Comparison of ENCODE assay signal across 21 mouse cellular contexts in the genomic region with DNA sequence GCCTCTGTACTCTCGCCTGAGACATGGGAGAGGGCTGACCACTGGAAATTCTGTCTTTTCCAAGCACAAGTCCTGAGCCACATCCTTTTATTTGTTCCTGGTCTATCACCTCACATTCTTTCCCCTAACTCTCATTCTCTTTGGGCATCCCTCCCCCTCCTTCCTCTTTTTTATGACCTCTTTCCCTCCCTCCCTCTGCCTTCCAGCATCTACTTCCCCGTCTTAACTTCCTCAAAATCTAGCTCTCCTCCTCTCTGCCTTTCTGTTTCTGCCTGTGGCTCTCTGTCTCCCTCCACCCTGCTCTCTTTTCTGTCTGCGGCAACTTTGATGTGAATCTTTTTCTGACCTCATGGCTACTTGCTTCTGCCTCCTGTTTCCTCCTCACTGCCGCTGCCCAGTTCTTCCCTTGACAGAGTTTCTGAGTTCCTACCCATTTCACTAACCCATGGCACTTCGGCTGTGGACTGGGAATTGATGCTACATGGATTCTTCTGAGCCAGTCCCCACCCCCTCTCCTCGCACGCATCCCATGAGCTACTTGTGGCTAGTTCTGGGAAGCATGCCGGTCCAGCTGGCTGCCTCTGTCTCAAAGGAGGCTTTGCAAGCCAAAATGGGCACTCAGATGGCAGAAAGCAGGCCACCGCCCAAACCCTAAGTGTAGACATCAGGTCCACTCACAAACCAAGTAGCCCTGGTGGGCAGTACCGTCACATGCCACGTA. TPM values are rescaled to one million over a fixed set of nuclear protein-coding genes. Genes with fewer than 3 reads are reported as not detected.
DNase-seq lines count a peak whose midpoint lies in the region; ATAC-seq and TF ChIP-seq lines count a peak whose summit lies in the region.
"Had no signal": no experiment of that assay in that cellular context is flagged by ENCODE, and none has a peak within 500 bp of the region (broad histone marks: within the 10 kb centered on the region; RNA-seq: fewer than 3 reads in every experiment).

No protein-coding gene starts in this region.

- WGBS in hindbrain, postnatal 0 days, result 69% methylated on average over 11 of the region's 11 CpGs
- WGBS in hindbrain, embryonic 11.5 days, result 81% methylated on average over 11 of the region's 11 CpGs
- WGBS in limb, embryonic 10.5 days, result 83% methylated on average over 11 of the region's 11 CpGs

- no peaks in the 10 kb centered on the region for H3K36me3 ChIP-seq in hindbrain, postnatal 0 days (ENCODE audit: insufficient read depth, low read length)
- H3K36me3 ChIP-seq in hindbrain, embryonic 11.5 days (ENCODE audit: control insufficient read depth, insufficient read depth, low read length), result no peaks in the 10 kb centered on the region
- no peaks in the 10 kb centered on the region for H3K36me3 ChIP-seq in MEL (ENCODE audit: control insufficient read depth in 1 of 2, insufficient read depth in 2 of 2, low read length in 2 of 2)
- H3K36me3 ChIP-seq in limb, embryonic 10.5 days, result no peaks in the 10 kb centered on the region
- H3K36me3 ChIP-seq: embryonic facial prominence, embryonic 10.5 days; kidney, embryonic 15.5 days; neural tube, embryonic 13.5 days had no signal

- H3K9ac ChIP-seq in hindbrain, postnatal 0 days (replicated peaks; ENCODE audit: low read length), result no peak overlapping the region
- H3K9ac ChIP-seq in hindbrain, embryonic 11.5 days (ENCODE audit: low read depth, low read length), result no peak overlapping the region
- H3K9ac ChIP-seq in MEL (ENCODE audit: control insufficient read depth, low read depth, low read length, poor library complexity, severe bottlenecking), result no peak overlapping the region
- H3K9ac ChIP-seq: kidney, embryonic 15.5 days; neural tube, embryonic 13.5 days had no signal

- DNase-seq in hindbrain, postnatal 0 days (ENCODE audit: low spot score), result peak; percentile 64
- DNase-seq in hindbrain, embryonic 11.5 days (ENCODE audit: low spot score), result no peak
- peak; percentile 71 for DNase-seq in MEL (ENCODE audit: low read depth, low spot score)
- DNase-seq in limb, embryonic 10.5 days (ENCODE audit: low spot score), result no peak
- DNase-seq in frontal cortex, adult 2 months (ENCODE audit: extremely low spot score in 1 of 2, low spot score in 1 of 2), result no peak
- no peak for DNase-seq in heart, adult 8-10 months (ENCODE audit: low spot score)
- no peak for DNase-seq in layer of hippocampus, postnatal 14 days (ENCODE audit: low spot score in 2 of 2)
- DNase-seq: cerebellum, adult 9-11 months; right cerebral cortex, postnatal 4 days; thymus, adult 2 months had no signal

- H3K27ac ChIP-seq in hindbrain, postnatal 0 days, result no peak overlapping the region
- H3K27ac ChIP-seq in hindbrain, embryonic 11.5 days (ENCODE audit: low read depth, low read length), result no peak overlapping the region
- H3K27ac ChIP-seq in MEL (ENCODE audit: control insufficient read depth, low read depth, low read length), result no peak overlapping the region
- H3K27ac ChIP-seq in bone marrow macrophage, adult 2 months (ENCODE audit: insufficient read depth, low read depth, low read length), result peak overlapping the region; percentile 74
- 0 out of 2 replicates have a peak overlapping the region, but pooled peaks have one; percentile 28 for H3K27ac ChIP-seq in limb, embryonic 10.5 days
- H3K27ac ChIP-seq: embryonic facial prominence, embryonic 10.5 days; kidney, embryonic 15.5 days; left cerebral cortex, adult 2 months; neural tube, embryonic 13.5 days had no signal

- peak; percentile 33; the same call in 1 of the 2 replicates for ATAC-seq in hindbrain, postnatal 0 days
- ATAC-seq in hindbrain, embryonic 11.5 days (ENCODE audit: low FRiP score), result no peak
- ATAC-seq: midbrain, embryonic 16.5 days had no signal

- TF ChIP-seq CTCF in hindbrain, postnatal 0 days (IDR thresholded peaks at IDR 0.05; ENCODE audit: low read depth), result no peak
- no peak for TF ChIP-seq CTCF in MEL (IDR thresholded peaks at IDR 0.05 in 2 of 3, conservative IDR thresholded peaks at IDR 0.05 in 1 of 3; ENCODE audit: control insufficient read depth in 1 of 3, insufficient read depth in 1 of 3, low read depth in 2 of 3, low read length in 3 of 3, poor library complexity in 1 of 3, severe bottlenecking in 1 of 3)
- no peak for TF ChIP-seq CTCF in bone marrow macrophage, adult 2 months (IDR thresholded peaks at IDR 0.05; ENCODE audit: low read depth, low read length)

- H3K9me3 ChIP-seq in hindbrain, postnatal 0 days (ENCODE audit: low read length), result no peaks in the 10 kb centered on the region
- H3K9me3 ChIP-seq in hindbrain, embryonic 11.5 days (ENCODE audit: control insufficient read depth, low read length), result no peaks in the 10 kb centered on the region
- H3K9me3 ChIP-seq in MEL (replicated peaks; ENCODE audit: insufficient read depth, low read length), result no peaks in the 10 kb centered on the region
- H3K9me3 ChIP-seq in limb, embryonic 10.5 days (replicated peaks), result no peaks in the 10 kb centered on the region
- H3K9me3 ChIP-seq: embryonic facial prominence, embryonic 10.5 days; kidney, embryonic 15.5 days; neural tube, embryonic 13.5 days had no signal

- no peaks in the 10 kb centered on the region for H3K79me2 ChIP-seq in MEL (ENCODE audit: control insufficient read depth, insufficient read depth, low read length, poor library complexity)

- no peaks in the 10 kb centered on the region for H3K27me3 ChIP-seq in hindbrain, postnatal 0 days (ENCODE audit: insufficient read depth, low read length)
- no peaks in the 10 kb centered on the region for H3K27me3 ChIP-seq in hindbrain, embryonic 11.5 days (ENCODE audit: control insufficient read depth, insufficient read depth, low read length)
- H3K27me3 ChIP-seq in MEL (ENCODE audit: control insufficient read depth in 1 of 2, insufficient read depth in 2 of 2, low read length in 2 of 2), result peaks cover 0 to 3% of the 10 kb centered on the region in 2 experiments; a peak in 1 of 4 replicates
- H3K27me3 ChIP-seq in limb, embryonic 10.5 days (ENCODE audit: low read depth, poor library complexity, severe bottlenecking), result no peaks in the 10 kb centered on the region
- H3K27me3 ChIP-seq: kidney, embryonic 15.5 days; neural tube, embryonic 13.5 days had no signal

- TF ChIP-seq POLR2A in MEL (IDR thresholded peaks at IDR 0.05; ENCODE audit: control insufficient read depth in 1 of 2, insufficient read depth in 1 of 2, low read depth in 1 of 2, low read length in 2 of 2, poor library complexity in 1 of 2), result no peak
- no peak for TF ChIP-seq POLR2A in bone marrow macrophage, adult 2 months (IDR thresholded peaks at IDR 0.05; ENCODE audit: borderline replicate concordance, low read depth, low read length)

- TF ChIP-seq RAD21 in MEL (IDR thresholded peaks at IDR 0.05; ENCODE audit: low read depth, low read length), result no peak

- peak in 1 of 2 experiments; percentile 26; a peak in 1 of 4 replicates for TF ChIP-seq EP300 in MEL (IDR thresholded peaks at IDR 0.05; ENCODE audit: low read depth in 1 of 2, low read length in 2 of 2)

- no peaks in the 10 kb centered on the region for H3K4me1 ChIP-seq in hindbrain, postnatal 0 days (ENCODE audit: insufficient read depth, low read length)
- H3K4me1 ChIP-seq in hindbrain, embryonic 11.5 days (replicated peaks; ENCODE audit: control insufficient read depth, insufficient read depth, low read length), result no peaks in the 10 kb centered on the region
- H3K4me1 ChIP-seq in MEL (ENCODE audit: control insufficient read depth in 1 of 2, insufficient read depth in 2 of 2, low read length in 2 of 2), result no peaks in the 10 kb centered on the region; a peak in 2 of 4 replicates
- H3K4me1 ChIP-seq in bone marrow macrophage, adult 2 months (ENCODE audit: control insufficient read depth, insufficient read depth, low read length), result peaks cover 22% of the 10 kb centered on the region
- H3K4me1 ChIP-seq in limb, embryonic 10.5 days, result peaks cover 16% of the 10 kb centered on the region; the same call in 1 of the 2 replicates

- no peak overlapping the region for H3K4me3 ChIP-seq in hindbrain, postnatal 0 days (ENCODE audit: low read length)
- no peak overlapping the region for H3K4me3 ChIP-seq in hindbrain, embryonic 11.5 days (ENCODE audit: low read depth, low read length)
- H3K4me3 ChIP-seq in MEL (ENCODE audit: control insufficient read depth in 1 of 2, insufficient read depth in 1 of 2, low read depth in 2 of 2, low read length in 2 of 2), result no peak overlapping the region
- peak overlapping the region; percentile 27 for H3K4me3 ChIP-seq in bone marrow macrophage, adult 2 months (ENCODE audit: insufficient read depth, low read length)
- H3K4me3 ChIP-seq in limb, embryonic 10.5 days, result no peak overlapping the region
- H3K4me3 ChIP-seq: embryonic facial prominence, embryonic 10.5 days; erythroblast, embryonic 14.5 days; kidney, embryonic 15.5 days; left cerebral cortex, adult 2 months; neural tube, embryonic 13.5 days had no signal

- no peak overlapping the region for H3K4me2 ChIP-seq in hindbrain, postnatal 0 days (ENCODE audit: low read depth, low read length)
- H3K4me2 ChIP-seq in hindbrain, embryonic 11.5 days (replicated peaks; ENCODE audit: low read depth, low read length), result no peak overlapping the region
- H3K4me2 ChIP-seq: heart, embryonic 11.5 days; kidney, embryonic 15.5 days; neural tube, embryonic 13.5 days had no signal

TF ChIP-seq in MEL, 35 proteins besides CTCF, POLR2A, EP300 and RAD21:
- TF ChIP-seq MAZ (IDR thresholded peaks at IDR 0.05; ENCODE audit: low read depth, low read length) (0 out of 2 replicates have a peak, but pooled peaks have one; percentile 51), NELFE (IDR thresholded peaks at IDR 0.05; ENCODE audit: low read depth, low read length) (no peak)

RNA-seq across cellular contexts. Expression of gene Gucy2d, which starts 12.9 kb away (rescaled TPM):
- total RNA-seq in hindbrain, postnatal 0 days (2014; rRNA removed), result 0.18 TPM in 1 of 2 replicates, not detected in the other
- 0.18 and 0.20 TPM in 2 replicates for polyA plus RNA-seq in hindbrain, postnatal 0 days (2015; fragmentation: Nextera tagmentation; extraction: Ambion mirVana)
- polyA plus RNA-seq in hindbrain, embryonic 11.5 days (2014; fragmentation: Nextera tagmentation; extraction: Ambion mirVana), result not detected in 2 replicates
- total RNA-seq in MEL (2012; rRNA removed), result not detected in 2 replicates
- not detected for polyA plus RNA-seq in MEL (2012; ENCODE audit: insufficient read depth in 1 of 2, insufficient read length in 2 of 2, low read depth in 1 of 2, low replicate concordance in 2 of 2, missing spikeins in 1 of 2)
- polyA plus RNA-seq in bone marrow macrophage, adult 2 months (2012; ENCODE audit: insufficient read depth, insufficient read length, missing spikeins), result not detected in 2 replicates
- polyA plus RNA-seq in limb, embryonic 10.5 days (2016; fragmentation: Nextera tagmentation; extraction: Ambion mirVana), result 0.05 TPM in 1 of 2 replicates, not detected in the other
- not detected in 2 replicates for polyA plus RNA-seq in frontal cortex, adult 2 months (2012; rRNA removed)
- total RNA-seq in heart, adult 8-10 months (2022), result under 1 TPM in 3 of 4 experiments, not detected in 1; 0.12 to 0.20 (median 0.16) TPM
- total RNA-seq in layer of hippocampus, postnatal 14 days (2021), result not detected
- total RNA-seq: layer of hippocampus, adult 18-20 months; left cerebral cortex, adult 2 months had no signal
- polyA plus RNA-seq: embryonic facial prominence, embryonic 10.5 days; erythroblast, embryonic 14.5 days; limb, embryonic 14.5 days; liver, embryonic 16.5 days; neural tube, embryonic 13.5 days had no signal

Comparison
In these comparisons a context has a peak if more than half of its experiments do, and no peak if none do; other contexts are left out.
1. DNase-seq: peak in hindbrain, postnatal 0 days (single experiment) and MEL (single experiment); none in hindbrain, embryonic 11.5 days (single experiment), limb, embryonic 10.5 days (single experiment), frontal cortex, adult 2 months (0 of 2), heart, adult 8-10 months (single experiment) and layer of hippocampus, postnatal 14 days (0 of 2).
2. H3K27ac ChIP-seq: peak in bone marrow macrophage, adult 2 months (single experiment) and limb, embryonic 10.5 days (single experiment); none in hindbrain, postnatal 0 days (single experiment), hindbrain, embryonic 11.5 days (single experiment) and MEL (single experiment).